Mouse (Mus musculus) liver, embryonic 13.5 days (tissue): ENCODE results near the gene Med13l. TPM values are rescaled to one million over a fixed set of nuclear protein-coding genes. Genes with fewer than 3 reads are reported as not detected.

Source experiments
- ATAC-seq: fragments of 200-750 bp; cut with Nextera tagmentation; 2 replicates; pipeline ENCODE4 v1.8.0; 2017; ENCODE audit warnings: low read depth, mild to moderate bottlenecking, moderate number of reproducible peaks, moderate library complexity
- DNase-seq: peaks from one replicate; pipeline ENCODE4 v3.0.0; 2022
- H3K27ac ChIP-seq: fragments of 300-500 bp; sonication (generic); 2 replicates; pipeline ENCODE4 v1.5.1; 2015; ENCODE audit warnings: moderate library complexity, mild to moderate bottlenecking, inconsistent platforms
- H3K27me3 ChIP-seq: fragments of 300-500 bp; sonication (generic); 2 replicates; pipeline ENCODE4 v1.6.1; 2015; ENCODE audit warnings: mild to moderate bottlenecking, inconsistent platforms
- H3K36me3 ChIP-seq: fragments of 300-500 bp; sonication (generic); 2 replicates; pipeline ENCODE4 v1.6.1; 2015; ENCODE audit warnings: mild to moderate bottlenecking, inconsistent platforms
- H3K4me1 ChIP-seq: fragments of 300-500 bp; sonication (generic); replicated peaks from 2 replicates; pipeline ENCODE4 v1.6.1; 2015; ENCODE audit warnings: inconsistent platforms
- H3K4me2 ChIP-seq: fragments of 300-500 bp; sonication (generic); 2 replicates; pipeline ENCODE4 v1.6.1; 2015; ENCODE audit warnings: inconsistent platforms, mild to moderate bottlenecking, moderate library complexity
- H3K4me3 ChIP-seq: fragments of 300-500 bp; sonication (generic); replicated peaks from 2 replicates; pipeline ENCODE4 v1.5.1; 2015; ENCODE audit warnings: mild to moderate bottlenecking, inconsistent platforms
- H3K9ac ChIP-seq: fragments of 300-500 bp; sonication (generic); 2 replicates; pipeline ENCODE4 v1.6.1; 2015; ENCODE audit warnings: mild to moderate bottlenecking, inconsistent platforms
- H3K9me3 ChIP-seq: fragments of 300-500 bp; sonication (generic); replicated peaks from 2 replicates; pipeline ENCODE4 v1.6.1; 2016; ENCODE audit warnings: inconsistent platforms
- WGBS: fragments of 180-500 bp; shearing (Covaris S2); methylation state at CpG from one replicate; pipeline ENCODE4 v1.1.7; 2015; ENCODE audit not compliant: insufficient replicate concordance; 5-methylcytosine and 5-hydroxymethylcytosine counted together
- polyA plus RNA-seq: library from polyadenylated mRNA; unstranded; fragments of >200 nt; fragmentation: Nextera tagmentation; extraction: Ambion mirVana; gene quantifications from 2 replicates; pipeline ENCODE4 v1.2.1, GENCODE M21; 2015

Med13l gene
- polyA plus RNA-seq, 1 experiment from 2014 or later: 10.1 TPM

GRCm38 (mm10) chr5:118704148-118704547 lies 143.7 kb downstream of the Med13l start:
- ATAC-seq: no peak
- 74% methylated on average over 3 of the region's 3 CpGs for WGBS
- Histone ChIP-seq H3K27me3 (no peaks in the 10 kb centered on the region), H3K9me3 (no peaks in the 10 kb centered on the region), H3K36me3 (no peaks in the 10 kb centered on the region), H3K4me2 (no peak overlapping the region), H3K4me3 (no peak overlapping the region), H3K9ac (no peak overlapping the region), H3K27ac (no peak overlapping the region), H3K4me1 (peaks cover 33% of the 10 kb centered on the region; the same call in 1 of the 2 replicates)
- no peak for DNase-seq

DNA sequence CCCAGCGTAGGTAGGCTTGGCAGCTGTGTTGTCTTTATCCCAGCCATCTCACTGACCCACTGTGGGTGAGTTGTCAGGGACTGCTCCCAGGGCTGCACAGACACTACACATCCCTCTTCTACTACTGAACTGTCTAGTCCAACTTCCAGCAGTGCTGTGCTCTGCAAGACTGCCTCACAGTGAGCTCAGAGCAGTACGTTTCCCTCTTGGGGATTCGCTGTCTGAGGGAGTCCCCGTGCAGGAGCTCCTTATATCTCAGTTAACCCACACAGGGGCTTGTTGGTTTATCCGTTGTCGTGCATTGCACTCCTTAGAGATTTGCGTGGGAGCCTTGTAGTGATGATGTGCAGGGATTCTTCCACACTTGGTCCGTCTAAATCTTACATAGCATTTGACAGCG lies 144.5 kb downstream of the Med13l start:
- H3K9me3 ChIP-seq: no peaks in the 10 kb centered on the region
- H3K27ac ChIP-seq: no peak overlapping the region
- H3K4me1 ChIP-seq: peaks cover 32% of the 10 kb centered on the region; the same call in 1 of the 2 replicates
- no peaks in the 10 kb centered on the region for H3K36me3 ChIP-seq
- no peaks in the 10 kb centered on the region for H3K27me3 ChIP-seq
- ATAC-seq: no peak
- 82% methylated on average over 9 of the region's 9 CpGs for WGBS
- no peak overlapping the region for H3K9ac ChIP-seq
- no peak overlapping the region for H3K4me2 ChIP-seq
- no peak for DNase-seq
- H3K4me3 ChIP-seq: no peak overlapping the region

- H3K4me3 ChIP-seq: no peak overlapping the region
- no peaks in the 10 kb centered on the region for H3K27me3 ChIP-seq
- H3K27ac ChIP-seq: no peak overlapping the region
- H3K9ac ChIP-seq: no peak overlapping the region
- peaks cover 33% of the 10 kb centered on the region; the same call in 1 of the 2 replicates for H3K4me1 ChIP-seq
- H3K4me2 ChIP-seq: no peak overlapping the region
- H3K36me3 ChIP-seq: no peaks in the 10 kb centered on the region
- no peaks in the 10 kb centered on the region for H3K9me3 ChIP-seq
- ATAC-seq (no peak), DNase-seq (no peak)
- WGBS: 86% methylated on average over 6 of the region's 6 CpGs
Observed at GRCm38 (mm10) chr5:118706009-118706408, 145.5 kb downstream of the Med13l start.

- ATAC-seq (no peak), DNase-seq (no peak)
- Histone ChIP-seq H3K4me3 (no peak overlapping the region), H3K27me3 (no peaks in the 10 kb centered on the region), H3K36me3 (no peaks in the 10 kb centered on the region), H3K9ac (no peak overlapping the region), H3K9me3 (no peaks in the 10 kb centered on the region), H3K4me2 (no peak overlapping the region), H3K27ac (no peak overlapping the region), H3K4me1 (peaks cover 29% of the 10 kb centered on the region; the same call in 1 of the 2 replicates)
- 83% methylated on average over 3 of the region's 3 CpGs for WGBS
Observed at GRCm38 (mm10) chr5:118706414-118706813, 145.9 kb downstream of the Med13l start.

GRCm38 (mm10) chr5:118707501-118707900 lies 147.0 kb downstream of the Med13l start:
- no peak overlapping the region for H3K4me3 ChIP-seq
- H3K4me1 ChIP-seq: peaks cover 24% of the 10 kb centered on the region; the same call in 1 of the 2 replicates
- no peaks in the 10 kb centered on the region for H3K27me3 ChIP-seq
- no peak overlapping the region for H3K27ac ChIP-seq
- DNase-seq: no peak
- ATAC-seq: no peak
- no peaks in the 10 kb centered on the region for H3K9me3 ChIP-seq
- H3K9ac ChIP-seq: no peak overlapping the region
- H3K36me3 ChIP-seq: no peaks in the 10 kb centered on the region
- WGBS: 73% methylated on average over 5 of the region's 5 CpGs
- H3K4me2 ChIP-seq: no peak overlapping the region

- DNase-seq: peak; percentile 18
- Histone ChIP-seq H3K27ac (no peak overlapping the region), H3K9ac (no peak overlapping the region)
Observed at GRCm38 (mm10) chr5:118708215-118708949, 147.9 kb downstream of the Med13l start.

GRCm38 (mm10) chr5:118709847-118710251 lies 149.4 kb downstream of the Med13l start:
- WGBS: 52% methylated on average over 7 of the region's 7 CpGs
- Histone ChIP-seq H3K9ac (no peak overlapping the region), H3K4me2 (no peak overlapping the region), H3K4me1 (peaks cover 30% of the 10 kb centered on the region; the same call in 1 of the 2 replicates), H3K4me3 (no peak overlapping the region), H3K27ac (no peak overlapping the region), H3K9me3 (no peaks in the 10 kb centered on the region), H3K36me3 (no peaks in the 10 kb centered on the region), H3K27me3 (no peaks in the 10 kb centered on the region)
- no peak for ATAC-seq
- DNase-seq: no peak

More at GRCm38 (mm10) chr5:118708215-118708949, 147.9 kb downstream of the Med13l start:
- Histone ChIP-seq H3K9me3 (no peaks in the 10 kb centered on the region), H3K4me1 (peaks cover 30% of the 10 kb centered on the region; the same call in 1 of the 2 replicates), H3K4me3 (no peak overlapping the region), H3K36me3 (no peaks in the 10 kb centered on the region), H3K27me3 (no peaks in the 10 kb centered on the region), H3K4me2 (no peak overlapping the region)
- WGBS: 70% methylated on average over 16 of the region's 16 CpGs
- peak; percentile 69 for ATAC-seq

DNA sequence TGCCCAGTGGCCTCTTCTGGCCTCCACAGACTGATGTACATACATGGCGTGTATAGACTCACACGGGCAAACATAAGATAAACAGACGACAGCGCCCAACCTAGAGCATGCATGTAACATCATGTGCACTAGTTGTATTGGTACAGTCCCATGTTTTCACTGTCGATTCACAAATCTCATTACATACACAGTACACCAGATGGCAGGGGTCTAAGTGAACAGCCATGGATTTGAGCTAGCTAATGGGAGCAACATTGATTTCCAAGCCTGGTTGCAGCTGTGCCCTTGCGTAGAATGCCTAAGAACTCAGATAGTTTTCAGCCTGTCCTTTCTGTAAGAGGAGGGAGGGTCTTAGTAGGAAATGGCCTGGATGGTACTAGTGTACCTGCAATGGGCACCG lies 155.0 kb downstream of the Med13l start:
- Histone ChIP-seq H3K27ac (no peak overlapping the region), H3K4me1 (peaks cover 40% of the 10 kb centered on the region), H3K9ac (no peak overlapping the region), H3K4me2 (no peak overlapping the region), H3K4me3 (no peak overlapping the region), H3K9me3 (no peaks in the 10 kb centered on the region), H3K27me3 (no peaks in the 10 kb centered on the region), H3K36me3 (peaks cover 5% of the 10 kb centered on the region; the same call in 1 of the 2 replicates)
- DNase-seq: no peak
- ATAC-seq: no peak
- WGBS: 88% methylated on average over 7 of the region's 7 CpGs

DNA sequence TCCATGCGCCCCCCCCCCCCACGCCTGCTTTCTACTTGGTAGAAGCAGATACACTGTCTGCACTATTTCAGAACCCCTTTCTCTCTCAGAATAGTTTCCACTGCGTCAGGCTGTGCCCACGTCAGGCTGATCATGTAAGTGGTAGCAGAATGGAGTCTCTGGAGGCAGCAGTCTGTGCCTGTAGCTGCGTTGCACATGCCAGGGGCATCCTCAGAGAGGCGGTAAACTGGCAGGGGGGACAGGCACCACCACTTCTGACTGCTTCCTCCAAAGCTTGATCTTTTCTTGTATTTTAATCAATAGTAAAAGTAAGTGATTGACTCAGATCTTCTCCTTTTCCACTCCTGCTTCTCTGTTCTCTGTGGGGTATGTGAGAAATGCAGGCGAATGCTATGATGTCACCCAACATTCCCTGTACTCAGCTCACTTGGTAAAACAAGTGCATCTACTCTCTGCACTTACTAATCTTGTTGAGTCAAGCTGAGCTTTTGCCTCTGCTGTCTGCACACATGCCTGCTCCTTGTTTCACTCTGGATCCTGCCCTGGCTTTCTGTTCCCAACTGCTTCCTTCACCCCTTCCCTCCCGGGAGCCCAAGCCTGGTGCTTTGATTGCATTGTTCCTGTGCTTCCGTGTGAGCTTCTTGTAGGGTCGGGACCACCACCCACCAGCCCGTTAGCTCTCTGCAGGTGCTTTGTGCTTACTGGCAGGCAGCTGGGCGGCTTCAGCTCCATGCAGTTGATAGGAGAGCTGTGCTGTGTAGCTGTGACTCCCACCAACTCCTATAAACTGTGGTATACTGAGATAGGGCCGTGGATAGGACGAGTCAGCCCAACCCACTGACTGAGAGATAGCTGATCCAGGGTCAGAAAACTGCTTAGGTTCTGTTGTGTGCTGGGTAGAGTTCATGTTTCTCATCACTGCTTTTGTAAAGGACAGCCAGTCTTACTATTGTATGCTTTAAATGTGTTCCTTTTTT lies 156.1 kb downstream of the Med13l start:
- H3K9me3 ChIP-seq: no peaks in the 10 kb centered on the region
- H3K4me2 ChIP-seq: no peak overlapping the region
- H3K27me3 ChIP-seq: no peaks in the 10 kb centered on the region
- 52% methylated on average over 14 of the region's 14 CpGs for whole genome bisulfite sequencing
- ATAC-seq (peak; percentile 79), DNase-seq (no peak)
- no peak overlapping the region for H3K9ac ChIP-seq
- peaks cover 40% of the 10 kb centered on the region for H3K4me1 ChIP-seq
- peaks cover 9% of the 10 kb centered on the region for H3K36me3 ChIP-seq
- H3K4me3 ChIP-seq: no peak overlapping the region
- H3K27ac ChIP-seq: no peak overlapping the region

GRCm38 (mm10) chr5:118717456-118717855 lies 157.0 kb downstream of the Med13l start:
- H3K9ac ChIP-seq: no peak overlapping the region
- WGBS: 79% methylated on average over 10 of the region's 10 CpGs
- no peak for ATAC-seq

GRCm38 (mm10) chr5:118718070-118718469 lies 157.6 kb downstream of the Med13l start:
- no peak for ATAC-seq
- Histone ChIP-seq H3K4me1 (peaks cover 36% of the 10 kb centered on the region), H3K4me2 (no peak overlapping the region), H3K27me3 (no peaks in the 10 kb centered on the region), H3K9ac (no peak overlapping the region), H3K27ac (no peak overlapping the region), H3K4me3 (no peak overlapping the region), H3K36me3 (peaks cover 23% of the 10 kb centered on the region), H3K9me3 (no peaks in the 10 kb centered on the region)
- no peak for DNase-seq
- WGBS: 92% methylated on average over 6 of the region's 6 CpGs

More at GRCm38 (mm10) chr5:118717456-118717855, 157.0 kb downstream of the Med13l start:
- peaks cover 40% of the 10 kb centered on the region for H3K4me1 ChIP-seq
- H3K36me3 ChIP-seq: peaks cover 18% of the 10 kb centered on the region
- no peak overlapping the region for H3K4me2 ChIP-seq
- no peak overlapping the region for H3K4me3 ChIP-seq
- no peaks in the 10 kb centered on the region for H3K9me3 ChIP-seq
- H3K27ac ChIP-seq: no peak overlapping the region
- no peak for DNase-seq
- no peaks in the 10 kb centered on the region for H3K27me3 ChIP-seq
